Mouse (Mus musculus): Measurements from ENCODE around the gene Cables2. TPM values are rescaled to one million over a fixed set of nuclear protein-coding genes. Genes with fewer than 3 reads are reported as not detected.

Gene Cables2
- 24.2 TPM for polyA plus RNA-seq (2014; fragmentation: Illumina TruSeq; extraction: RNeasy Lipid Tissue Mini Kit (QIAGEN cat#74804); ENCODE audit: low read depth, low replicate concordance)

DNA sequence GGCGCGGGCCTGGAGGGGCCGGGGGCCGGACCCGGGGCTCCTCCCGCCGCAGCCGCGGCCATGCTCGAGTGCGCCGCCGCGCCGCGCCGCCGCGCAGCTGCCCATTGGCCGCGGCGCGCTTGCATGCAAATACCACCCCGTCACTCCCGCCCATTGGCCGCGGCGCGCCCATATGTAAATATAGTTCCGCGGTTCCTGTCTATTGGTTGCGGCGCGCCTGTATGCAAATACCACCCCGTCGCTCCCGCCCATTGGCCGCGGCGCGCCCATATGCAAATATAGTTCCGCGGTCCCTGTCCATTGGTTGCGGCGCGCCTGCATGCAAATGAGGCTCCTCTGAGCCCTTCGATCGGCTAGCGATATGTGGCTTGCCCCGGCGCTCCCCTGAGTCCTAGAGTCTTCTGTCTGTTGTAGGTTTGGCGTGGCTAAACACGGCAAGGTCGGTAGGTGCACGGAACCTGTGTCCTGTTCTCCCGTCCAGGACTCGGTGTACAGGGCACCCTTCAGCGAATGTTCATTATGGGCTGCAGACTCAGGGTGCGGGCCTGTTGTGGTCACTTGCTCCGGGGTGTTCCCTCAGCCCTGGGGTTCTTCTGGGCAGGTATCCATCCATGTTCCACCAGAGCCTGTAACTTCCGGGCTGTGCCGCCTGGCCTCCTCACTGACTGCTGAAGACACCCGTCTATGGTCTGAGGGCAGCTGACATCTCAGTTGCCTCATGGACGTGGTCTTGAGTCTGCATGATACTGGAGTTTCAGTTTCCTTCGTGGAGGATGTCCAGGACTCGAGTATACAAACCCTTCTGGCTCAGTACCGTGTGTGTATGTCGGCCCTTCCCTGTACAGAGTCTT lies at the start of gene Cables2:
Cables2 (minus strand) TSS at position 103 of the 851 bp plus-strand sequence.

DNA sequence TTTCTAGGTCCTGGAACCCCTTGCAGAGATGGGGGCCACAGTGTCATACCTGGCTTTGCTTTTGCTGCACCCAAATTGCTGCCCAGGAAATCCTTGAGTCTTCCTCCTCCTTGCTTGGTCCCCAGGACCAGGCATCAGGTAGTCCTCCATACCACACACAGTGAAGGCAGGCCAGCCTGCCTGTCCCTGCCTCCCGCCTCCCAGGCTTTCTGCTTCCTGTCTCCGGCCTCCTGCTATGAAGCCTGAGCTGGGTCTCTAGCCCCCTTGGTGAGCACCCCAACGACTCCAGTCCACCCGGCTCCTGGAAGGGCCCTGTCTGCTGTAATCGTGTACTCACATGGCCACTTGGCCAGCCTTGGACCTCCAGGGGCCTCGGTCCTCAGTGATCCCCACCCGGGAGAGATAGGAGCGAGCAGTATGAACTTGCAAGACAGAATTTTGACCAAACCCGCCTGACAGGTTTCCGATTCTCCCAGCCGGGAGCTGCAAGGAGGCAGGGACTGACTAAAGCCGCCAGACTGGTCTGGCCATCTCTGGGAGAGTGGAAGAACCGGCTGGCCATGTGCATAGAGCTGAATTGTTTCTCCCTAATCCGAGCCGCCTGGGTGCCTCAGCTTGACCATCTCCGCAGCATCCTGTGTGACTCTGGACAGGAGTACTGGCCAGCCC lies 16.3 kb upstream of the Cables2 start, which contains the start of gene Rbbp8nl:
Rbbp8nl (minus strand) TSS at position 440 of the 669 bp plus-strand sequence.

DNA sequence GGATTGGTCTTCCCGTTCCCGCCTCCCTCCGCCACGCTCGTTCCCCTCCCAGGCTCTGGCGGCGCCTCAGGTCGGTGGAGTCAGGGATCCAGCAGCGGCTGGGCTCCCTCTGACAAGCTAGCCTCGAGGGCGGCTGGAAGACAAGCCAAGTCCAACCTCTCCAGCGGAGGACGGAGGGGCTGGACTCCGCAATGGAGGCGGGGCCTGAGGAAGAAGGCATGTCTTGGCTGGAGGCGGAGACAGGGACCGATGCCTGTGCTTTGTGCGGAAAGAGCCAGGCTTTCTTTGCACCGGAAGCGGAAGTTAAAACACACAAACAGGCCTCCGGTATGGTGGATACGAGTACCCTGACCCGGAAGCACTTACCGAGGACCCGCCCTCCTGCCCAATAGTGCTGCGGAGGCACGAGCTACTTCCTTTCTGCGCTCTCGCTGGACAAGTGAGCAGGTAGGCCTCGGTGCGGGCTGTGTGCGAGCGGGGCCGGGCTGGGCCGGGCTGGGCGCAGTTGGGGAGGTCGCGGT lies 16.2 kb downstream of the Cables2 start, which contains the start of gene Rps21:
Rps21 (plus strand) TSS at position 377 of the 521 bp plus-strand sequence.

DNA sequence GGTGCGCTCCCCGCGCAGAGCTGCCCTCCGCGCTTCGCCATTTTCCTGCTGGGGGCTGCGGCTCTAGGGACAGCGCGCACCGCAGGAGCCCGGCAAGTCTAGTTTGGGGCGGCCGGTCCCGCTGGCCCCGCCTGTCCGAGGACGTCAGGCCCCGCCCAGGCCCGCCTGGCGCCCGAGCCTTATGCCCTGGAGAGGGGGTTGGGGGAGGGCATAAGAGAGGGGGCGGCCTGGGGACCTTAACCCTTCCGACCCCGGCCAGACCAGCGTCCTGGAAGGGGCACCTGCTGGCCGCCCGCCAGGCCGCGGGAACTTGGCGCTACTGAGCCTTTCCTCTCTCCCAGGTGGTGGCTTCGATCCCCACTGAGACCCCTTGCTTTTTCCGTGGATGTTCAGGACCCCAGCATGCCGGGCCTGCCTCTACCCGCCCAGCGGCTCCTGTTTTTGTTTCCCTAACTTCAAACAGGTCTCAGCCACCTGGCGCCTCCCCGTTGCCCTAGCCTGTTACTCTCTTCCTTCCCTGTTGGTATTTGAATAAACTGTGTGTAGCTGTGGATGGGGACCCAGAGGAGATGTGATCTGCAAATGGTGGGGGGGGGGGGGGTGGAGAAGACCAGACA lies 47.4 kb downstream of the Cables2 start, which contains the start of gene Lama5:
Lama5 (minus strand) TSS at position 98 of the 617 bp plus-strand sequence.

Other genes with a start within 250 kb of the Cables2 start
- gene Lsm14b, start 248.5 kb downstream of the Cables2 start, polyA plus RNA-seq (2014; fragmentation: Illumina TruSeq; extraction: RNeasy Lipid Tissue Mini Kit (QIAGEN cat#74804); ENCODE audit: low read depth, low replicate concordance): 49.7 TPM
- 304 TPM for gene Psma7, start 231.1 kb downstream of the Cables2 start, polyA plus RNA-seq (2014; fragmentation: Illumina TruSeq; extraction: RNeasy Lipid Tissue Mini Kit (QIAGEN cat#74804); ENCODE audit: low read depth, low replicate concordance)
- 39.0 TPM for gene Ss18l1, start 231.0 kb downstream of the Cables2 start, polyA plus RNA-seq (2014; fragmentation: Illumina TruSeq; extraction: RNeasy Lipid Tissue Mini Kit (QIAGEN cat#74804); ENCODE audit: low read depth, low replicate concordance)
- 18.5 TPM for gene Mtg2, start 202.9 kb downstream of the Cables2 start, polyA plus RNA-seq (2014; fragmentation: Illumina TruSeq; extraction: RNeasy Lipid Tissue Mini Kit (QIAGEN cat#74804); ENCODE audit: low read depth, low replicate concordance)
- gene Hrh3, start 169.0 kb downstream of the Cables2 start, polyA plus RNA-seq (2014; fragmentation: Illumina TruSeq; extraction: RNeasy Lipid Tissue Mini Kit (QIAGEN cat#74804); ENCODE audit: low read depth, low replicate concordance): 1.1 TPM
- gene Osbpl2, start 154.2 kb downstream of the Cables2 start, polyA plus RNA-seq (2014; fragmentation: Illumina TruSeq; extraction: RNeasy Lipid Tissue Mini Kit (QIAGEN cat#74804); ENCODE audit: low read depth, low replicate concordance): 72.2 TPM
- gene Adrm1, start 102.0 kb downstream of the Cables2 start, polyA plus RNA-seq (2014; fragmentation: Illumina TruSeq; extraction: RNeasy Lipid Tissue Mini Kit (QIAGEN cat#74804); ENCODE audit: low read depth, low replicate concordance): 99.2 TPM
- 42.4 TPM for gene Lama5, start 47.6 kb downstream of the Cables2 start, polyA plus RNA-seq (2014; fragmentation: Illumina TruSeq; extraction: RNeasy Lipid Tissue Mini Kit (QIAGEN cat#74804); ENCODE audit: low read depth, low replicate concordance)
- gene Rps21, start 16.1 kb downstream of the Cables2 start, polyA plus RNA-seq (2014; fragmentation: Illumina TruSeq; extraction: RNeasy Lipid Tissue Mini Kit (QIAGEN cat#74804); ENCODE audit: low read depth, low replicate concordance): 1,482 TPM
- 2.6 TPM for gene Rbbp8nl, start 16.4 kb upstream of the Cables2 start, polyA plus RNA-seq (2014; fragmentation: Illumina TruSeq; extraction: RNeasy Lipid Tissue Mini Kit (QIAGEN cat#74804); ENCODE audit: low read depth, low replicate concordance)
- 0.74 TPM for gene Gata5, start 61.2 kb upstream of the Cables2 start, polyA plus RNA-seq (2014; fragmentation: Illumina TruSeq; extraction: RNeasy Lipid Tissue Mini Kit (QIAGEN cat#74804); ENCODE audit: low read depth, low replicate concordance)
- gene Slco4a1, start 182.7 kb upstream of the Cables2 start, polyA plus RNA-seq (2014; fragmentation: Illumina TruSeq; extraction: RNeasy Lipid Tissue Mini Kit (QIAGEN cat#74804); ENCODE audit: low read depth, low replicate concordance): 20.9 TPM
- gene Ntsr1, start 226.5 kb upstream of the Cables2 start, polyA plus RNA-seq (2014; fragmentation: Illumina TruSeq; extraction: RNeasy Lipid Tissue Mini Kit (QIAGEN cat#74804); ENCODE audit: low read depth, low replicate concordance): 10.6 TPM